Mouse (Mus musculus) heart, postnatal 0 days (tissue): Measurements from ENCODE around the gene Pde8b.

Experiments used
- CTCF ChIP-seq: IDR thresholded peaks from 2 replicates; pipeline ENCODE4 v1.5.1; 2016; ENCODE audit warnings: antibody characterized with exemption, control low read depth, low read depth
- EP300 ChIP-seq: IDR thresholded peaks from 2 replicates; pipeline ENCODE4 v1.6.1; 2016; ENCODE audit warnings: antibody characterized with exemption, low read depth

DNA sequence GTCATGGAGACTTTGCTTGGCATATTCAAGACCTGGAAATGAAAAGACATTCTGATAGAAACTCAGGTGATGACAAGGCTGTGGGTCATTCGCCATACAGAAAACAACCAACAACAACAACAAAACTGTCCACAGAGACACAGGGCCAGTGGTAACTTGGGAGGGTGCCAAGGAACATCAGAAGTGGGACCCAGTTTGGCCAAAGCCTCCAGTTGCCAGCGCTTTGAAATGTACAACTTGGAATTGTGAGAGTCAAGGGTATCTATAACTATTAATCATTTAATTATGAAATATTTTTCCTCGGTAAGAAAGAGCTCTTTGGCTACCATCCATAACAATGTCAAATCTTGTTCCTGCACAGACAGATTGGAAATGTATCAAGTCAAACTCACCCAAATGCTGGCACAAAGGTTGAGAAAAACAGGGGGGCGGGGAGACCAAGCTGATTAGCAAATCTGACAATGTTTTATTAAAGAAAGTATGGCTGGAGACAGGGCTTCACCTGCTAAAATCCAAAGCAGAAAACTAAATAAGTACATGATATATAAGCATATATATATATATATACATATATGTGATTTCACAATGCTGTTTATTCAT lies 28.4 kb upstream of the Pde8b start:
- no peak for TF ChIP-seq CTCF
- no peak for TF ChIP-seq EP300
